Mouse (Mus musculus) embryo, embryonic 9.5 days (tissue): ENCODE data around the gene Lcn11.

Source experiments
- DNase-seq: peaks from one replicate; pipeline ENCODE4 v3.0.0-alpha.2; 2017; ENCODE audit errors: extremely low spot score

The Lcn11 gene

DNA sequence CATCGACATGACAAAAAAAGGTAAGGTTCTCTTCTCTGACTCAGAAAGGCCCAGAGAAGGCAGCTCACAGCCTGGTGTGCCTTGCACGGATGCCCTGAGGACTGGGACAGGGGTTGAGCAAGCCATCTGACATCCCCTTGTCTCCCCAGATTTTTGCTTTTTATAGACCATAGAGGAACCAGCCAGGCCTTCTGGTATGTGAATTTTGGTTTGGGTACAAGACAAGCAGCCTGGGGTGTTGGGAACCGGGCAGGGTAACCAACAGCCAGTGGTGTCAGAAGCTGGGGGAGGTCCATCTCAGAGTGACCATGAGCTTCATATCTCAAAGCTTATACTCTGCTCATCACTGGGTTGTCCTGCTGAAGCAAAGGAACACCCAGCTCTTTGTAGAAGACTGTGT is 47.9 kb downstream of the Lcn11 start:
- no peak for DNase-seq

DNA sequence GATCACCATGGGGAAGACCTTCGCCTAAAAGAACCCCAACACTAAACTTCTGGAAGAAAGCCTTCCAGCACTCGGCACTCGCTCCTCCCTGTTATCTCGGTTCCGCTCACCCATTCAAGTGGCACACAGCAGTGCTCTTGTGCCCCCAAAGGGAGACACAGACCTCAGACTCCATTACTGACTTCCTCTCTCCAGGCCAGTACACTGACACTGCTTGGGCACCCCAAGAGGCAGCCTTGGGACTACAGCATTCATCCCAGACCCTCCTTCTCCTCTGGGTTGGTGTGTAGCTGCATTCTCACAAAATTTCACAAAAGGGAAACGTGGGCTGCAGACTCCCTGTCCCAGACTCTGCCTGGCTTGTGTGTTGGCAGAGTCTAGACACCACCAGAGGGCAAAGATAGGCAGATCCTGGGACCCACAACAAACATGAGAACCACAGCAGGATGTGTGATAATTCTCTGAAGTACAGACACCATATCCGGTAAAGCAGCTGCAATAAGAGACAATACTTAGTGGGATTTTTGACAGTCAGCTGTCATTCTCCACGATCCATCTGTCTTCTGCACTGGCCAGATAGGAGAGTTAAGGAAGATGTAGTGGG is 51.6 kb downstream of the Lcn11 start:
- DNase-seq, result no peak
